Mouse (Mus musculus): Measurements from ENCODE around the gene Slc22a18.

DNA sequence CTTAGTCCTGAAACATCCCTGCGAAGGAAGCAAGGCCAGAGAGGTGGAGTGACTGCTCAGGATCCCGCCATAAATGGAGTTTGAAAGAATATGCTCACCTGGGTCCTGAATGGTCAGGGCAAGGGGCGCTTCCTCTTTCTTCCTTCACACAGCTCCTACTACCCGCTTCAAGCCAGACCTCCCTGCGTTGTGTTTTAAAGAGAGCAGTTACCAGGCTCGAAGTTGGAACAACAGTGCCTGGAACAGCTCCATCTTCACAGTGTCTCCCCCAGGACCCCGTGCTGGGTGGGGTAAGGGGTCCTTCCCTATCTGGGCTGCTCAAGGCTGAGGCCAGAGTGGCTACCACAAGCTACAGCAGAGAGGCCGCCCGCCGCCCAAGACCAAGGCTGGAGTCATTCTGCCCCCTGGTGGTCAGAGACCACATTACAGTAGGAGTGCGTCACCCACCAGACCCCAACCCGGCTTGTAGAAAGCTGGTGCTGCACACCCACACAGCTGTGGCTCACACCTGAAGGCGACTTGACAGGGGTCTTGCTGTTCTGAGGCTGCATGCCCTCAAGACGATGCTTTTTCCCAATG is 7.3 kb upstream of the Slc22a18 start:
- no peak for TF ChIP-seq EP300 (IDR thresholded peaks at IDR 0.05; ENCODE audit: low read depth)
- TF ChIP-seq CTCF (IDR thresholded peaks at IDR 0.05; ENCODE audit: low read depth): peak; percentile 94
